Mouse (Mus musculus) adrenal gland, postnatal 14 days (tissue): ENCODE data around the gene Sema4d. TPM values are rescaled to one million over a fixed set of nuclear protein-coding genes. Genes with fewer than 3 reads are reported as not detected.
A peak's percentile ranks its signal among the peaks of the same experiment; 100 is the strongest.
"Not testable (repeated sequence)": the region's sequence is repeated elsewhere in the genome, so short reads cannot be mapped to it uniquely, and the experiment has no call there.

Source experiments
- DNase-seq: peaks from one replicate; pipeline ENCODE4 v3.0.0; 2021; ENCODE audit warnings: mixed read lengths
- long read RNA-seq, 2 experiments: library from polyadenylated mRNA; stranded (forward); transcript quantifications; one replicate each; pipeline ENCODE4 v2.0.0; 2021
- total RNA-seq: library from RNA; stranded (reverse); gene quantifications from 2 replicates; pipeline ENCODE4 v1.2.3, GENCODE M21; 2021

Sema4d gene
- total RNA-seq = 9.5 and 20.0 TPM in 2 replicates
- long read RNA-seq, experiment 1, full-length matches to known transcripts = 1 of 9 reads
- long read RNA-seq, experiment 1, partial matches to known transcripts = 3 of 9 reads
- long read RNA-seq, experiment 1, other reads (novel, unspliced or antisense) = 5 of 9 reads
- long read RNA-seq, experiment 2, full-length matches to known transcripts = 1 of 5 reads
- long read RNA-seq, experiment 2, partial matches to known transcripts = 4 of 5 reads
- long read RNA-seq, experiment 2, other reads (novel, unspliced or antisense) = 0 of 5 reads

- peak; percentile 79 for DNase-seq
Measured at GRCm38 (mm10) chr13:51793425-51793891, at the start of gene Sema4d. Gene Sema4d, minus strand, starts transcription at chr13:51793747.

- DNase-seq = no peak
Measured at GRCm38 (mm10) chr13:51843298-51843697, 49.8 kb upstream of the Sema4d start.

GRCm38 (mm10) chr13:51842773-51843172 lies 49.2 kb upstream of the Sema4d start:
- no peak for DNase-seq

- no peak for DNase-seq
Measured at GRCm38 (mm10) chr13:51842191-51842590, 48.6 kb upstream of the Sema4d start.

GRCm38 (mm10) chr13:51841541-51842115 lies 48.1 kb upstream of the Sema4d start:
- DNase-seq = no peak

- no peak for DNase-seq
Measured at GRCm38 (mm10) chr13:51840702-51841101, 47.2 kb upstream of the Sema4d start.

GRCm38 (mm10) chr13:51839250-51840026 lies 45.9 kb upstream of the Sema4d start:
- DNase-seq = peak; percentile 67

GRCm38 (mm10) chr13:51837402-51837801 lies 43.9 kb upstream of the Sema4d start:
- no peak for DNase-seq

GRCm38 (mm10) chr13:51835208-51835607 lies 41.7 kb upstream of the Sema4d start:
- not testable (repeated sequence) for DNase-seq

- no peak for DNase-seq
Measured at GRCm38 (mm10) chr13:51834520-51834919, 41.0 kb upstream of the Sema4d start.

GRCm38 (mm10) chr13:51834024-51834423 lies 40.5 kb upstream of the Sema4d start:
- peak; percentile 53 for DNase-seq

GRCm38 (mm10) chr13:51833611-51834010 lies 40.1 kb upstream of the Sema4d start:
- peak; percentile 85 for DNase-seq

GRCm38 (mm10) chr13:51832491-51832890 lies 38.9 kb upstream of the Sema4d start:
- no peak for DNase-seq

GRCm38 (mm10) chr13:51830744-51831450 lies 37.4 kb upstream of the Sema4d start:
- peak; percentile 48 for DNase-seq

GRCm38 (mm10) chr13:51823822-51824495 lies 30.4 kb upstream of the Sema4d start:
- DNase-seq = no peak

- no peak for DNase-seq
Measured at GRCm38 (mm10) chr13:51821988-51822387, 28.4 kb upstream of the Sema4d start.

GRCm38 (mm10) chr13:51819351-51819750 lies 25.8 kb upstream of the Sema4d start:
- DNase-seq = peak; percentile 62

- no peak for DNase-seq
Measured at GRCm38 (mm10) chr13:51818944-51819326, 25.4 kb upstream of the Sema4d start.

GRCm38 (mm10) chr13:51818170-51818943 lies 24.8 kb upstream of the Sema4d start:
- peak; percentile 45 for DNase-seq

- DNase-seq = no peak
Measured at GRCm38 (mm10) chr13:51816559-51817041, 23.1 kb upstream of the Sema4d start.
